Mouse (Mus musculus): ENCODE data around the gene Rcor3.

GRCm38 (mm10) chr1:192136561-192137290 is 1.1 kb downstream of the Rcor3 start:
- TF ChIP-seq CTCF (IDR thresholded peaks at IDR 0.05; ENCODE audit: low read depth) (0 out of 2 replicates have a peak, but pooled peaks have one; percentile 3), EP300 (IDR thresholded peaks at IDR 0.05; ENCODE audit: low read depth) (no peak)

Data from liver, postnatal 0 days (tissue).